Mouse (Mus musculus): Measurements from ENCODE around the gene Ankrd13a. TPM values are rescaled to one million over a fixed set of nuclear protein-coding genes. Genes with fewer than 3 reads are reported as not detected.

The Ankrd13a gene
- polyA plus RNA-seq, 1 experiment from 2014 or later = 28.5 TPM

- Histone ChIP-seq H3K27me3 (replicated peaks) (no peaks in the 10 kb centered on the region), H3K27ac (replicated peaks) (no peak overlapping the region), H3K4me2 (no peak overlapping the region), H3K36me3 (peaks cover 90% of the 10 kb centered on the region), H3K9me3 (no peaks in the 10 kb centered on the region), H3K9ac (no peak overlapping the region), H3K4me1 (peaks cover 22% of the 10 kb centered on the region), H3K4me3 (no peak overlapping the region)
- WGBS = 92% methylated on average over 6 of the region's 6 CpGs
- no peak for ATAC-seq (ENCODE audit: extremely low read depth, insufficient number of reproducible peaks, low FRiP score, low TSS enrichment)
These were observed 27.4 kb downstream of the Ankrd13a start for GRCm38 (mm10) chr5:114801841-114802240.

GRCm38 (mm10) chr5:114803231-114803630 lies 28.8 kb downstream of the Ankrd13a start:
- ATAC-seq (ENCODE audit: extremely low read depth, insufficient number of reproducible peaks, low FRiP score, low TSS enrichment) = no peak
- WGBS = 83% methylated on average over 13 of the region's 13 CpGs
- no peaks in the 10 kb centered on the region for H3K27me3 ChIP-seq (replicated peaks)
- H3K4me2 ChIP-seq = no peak overlapping the region
- no peak overlapping the region for H3K27ac ChIP-seq (replicated peaks)
- no peak overlapping the region for H3K4me3 ChIP-seq
- H3K36me3 ChIP-seq = peaks cover 81% of the 10 kb centered on the region
- no peaks in the 10 kb centered on the region for H3K9me3 ChIP-seq
- H3K9ac ChIP-seq = no peak overlapping the region
- peaks cover 32% of the 10 kb centered on the region for H3K4me1 ChIP-seq

GRCm38 (mm10) chr5:114804335-114804734 lies 29.9 kb downstream of the Ankrd13a start:
- Histone ChIP-seq H3K4me1 (peaks cover 37% of the 10 kb centered on the region), H3K9me3 (no peaks in the 10 kb centered on the region), H3K27ac (replicated peaks) (no peak overlapping the region), H3K4me2 (no peak overlapping the region), H3K36me3 (peaks cover 79% of the 10 kb centered on the region), H3K27me3 (replicated peaks) (no peaks in the 10 kb centered on the region), H3K9ac (no peak overlapping the region), H3K4me3 (no peak overlapping the region)
- no peak for ATAC-seq (ENCODE audit: extremely low read depth, insufficient number of reproducible peaks, low FRiP score, low TSS enrichment)
- WGBS = 91% methylated on average over 13 of the region's 13 CpGs

- Histone ChIP-seq H3K9ac (no peak overlapping the region), H3K27ac (replicated peaks) (peak overlapping the region; percentile 45; the same call in 1 of the 2 replicates), H3K27me3 (replicated peaks) (no peaks in the 10 kb centered on the region), H3K4me1 (peaks cover 42% of the 10 kb centered on the region), H3K9me3 (no peaks in the 10 kb centered on the region), H3K36me3 (peaks cover 78% of the 10 kb centered on the region), H3K4me3 (no peak overlapping the region), H3K4me2 (no peak overlapping the region)
- no peak for ATAC-seq (ENCODE audit: extremely low read depth, insufficient number of reproducible peaks, low FRiP score, low TSS enrichment)
- WGBS = 46% methylated on average over 3 of the region's 3 CpGs
These were observed 30.5 kb downstream of the Ankrd13a start for GRCm38 (mm10) chr5:114804958-114805357.

GRCm38 (mm10) chr5:114805436-114806350 lies 31.2 kb downstream of the Ankrd13a start:
- WGBS = 61% methylated on average over 15 of the region's 15 CpGs
- no peak for ATAC-seq (ENCODE audit: extremely low read depth, insufficient number of reproducible peaks, low FRiP score, low TSS enrichment)

GRCm38 (mm10) chr5:114806636-114807035 lies 32.2 kb downstream of the Ankrd13a start:
- 71% methylated on average over 8 of the region's 8 CpGs for WGBS
- no peaks in the 10 kb centered on the region for H3K27me3 ChIP-seq (replicated peaks)
- H3K9ac ChIP-seq = peak overlapping the region; percentile 62
- H3K27ac ChIP-seq (replicated peaks) = peak overlapping the region; percentile 91
- no peak for ATAC-seq (ENCODE audit: extremely low read depth, insufficient number of reproducible peaks, low FRiP score, low TSS enrichment)
- H3K36me3 ChIP-seq = peaks cover 64% of the 10 kb centered on the region
- H3K4me2 ChIP-seq = peak overlapping the region; percentile 56
- no peak overlapping the region for H3K4me3 ChIP-seq
- no peaks in the 10 kb centered on the region for H3K9me3 ChIP-seq
- peaks cover 42% of the 10 kb centered on the region for H3K4me1 ChIP-seq

More at GRCm38 (mm10) chr5:114805436-114806350, 31.2 kb downstream of the Ankrd13a start:
- peak overlapping the region; percentile 91 for H3K27ac ChIP-seq (replicated peaks)
- H3K27me3 ChIP-seq (replicated peaks) = no peaks in the 10 kb centered on the region
- peak overlapping the region; percentile 31 for H3K4me2 ChIP-seq
- no peaks in the 10 kb centered on the region for H3K9me3 ChIP-seq
- H3K4me1 ChIP-seq = peaks cover 42% of the 10 kb centered on the region
- peak overlapping the region; percentile 62 for H3K9ac ChIP-seq
- H3K36me3 ChIP-seq = peaks cover 71% of the 10 kb centered on the region
- H3K4me3 ChIP-seq = no peak overlapping the region

GRCm38 (mm10) chr5:114807063-114807462 lies 32.6 kb downstream of the Ankrd13a start:
- Histone ChIP-seq H3K4me3 (0 out of 2 replicates have a peak overlapping the region, but pooled peaks have one; percentile 3), H3K4me2 (peak overlapping the region; percentile 56), H3K4me1 (peaks cover 42% of the 10 kb centered on the region), H3K27me3 (replicated peaks) (no peaks in the 10 kb centered on the region), H3K9me3 (no peaks in the 10 kb centered on the region), H3K9ac (peak overlapping the region; percentile 62), H3K36me3 (peaks cover 60% of the 10 kb centered on the region), H3K27ac (replicated peaks) (peak overlapping the region; percentile 91)
- WGBS = 15% methylated on average over 9 of the region's 9 CpGs
- ATAC-seq (ENCODE audit: extremely low read depth, insufficient number of reproducible peaks, low FRiP score, low TSS enrichment) = no peak

GRCm38 (mm10) chr5:114807468-114807867 lies 33.0 kb downstream of the Ankrd13a start:
- no peak for ATAC-seq (ENCODE audit: extremely low read depth, insufficient number of reproducible peaks, low FRiP score, low TSS enrichment)

GRCm38 (mm10) chr5:114807893-114808292 lies 33.4 kb downstream of the Ankrd13a start:
- Histone ChIP-seq H3K36me3 (peaks cover 54% of the 10 kb centered on the region), H3K27ac (replicated peaks) (peak overlapping the region; percentile 91), H3K9ac (no peak overlapping the region), H3K4me2 (peak overlapping the region; percentile 56), H3K27me3 (replicated peaks) (no peaks in the 10 kb centered on the region), H3K4me3 (no peak overlapping the region), H3K4me1 (peaks cover 47% of the 10 kb centered on the region), H3K9me3 (no peaks in the 10 kb centered on the region)
- ATAC-seq (ENCODE audit: extremely low read depth, insufficient number of reproducible peaks, low FRiP score, low TSS enrichment) = no peak
- 63% methylated on average over 6 of the region's 6 CpGs for WGBS

More at GRCm38 (mm10) chr5:114807468-114807867, 33.0 kb downstream of the Ankrd13a start:
- Histone ChIP-seq H3K9me3 (no peaks in the 10 kb centered on the region), H3K4me2 (peak overlapping the region; percentile 56), H3K27me3 (replicated peaks) (no peaks in the 10 kb centered on the region), H3K27ac (replicated peaks) (peak overlapping the region; percentile 91), H3K4me1 (peaks cover 42% of the 10 kb centered on the region), H3K36me3 (peaks cover 56% of the 10 kb centered on the region), H3K9ac (peak overlapping the region; percentile 62), H3K4me3 (0 out of 2 replicates have a peak overlapping the region, but pooled peaks have one; percentile 3)
- WGBS = 11% methylated on average over 8 of the region's 8 CpGs

GRCm38 (mm10) chr5:114808385-114808784 lies 33.9 kb downstream of the Ankrd13a start:
- Histone ChIP-seq H3K9me3 (no peaks in the 10 kb centered on the region), H3K4me3 (no peak overlapping the region), H3K4me2 (no peak overlapping the region), H3K4me1 (peaks cover 48% of the 10 kb centered on the region), H3K27ac (replicated peaks) (0 out of 2 replicates have a peak overlapping the region, but pooled peaks have one; percentile 5), H3K27me3 (replicated peaks) (no peaks in the 10 kb centered on the region), H3K9ac (no peak overlapping the region), H3K36me3 (peaks cover 50% of the 10 kb centered on the region)
- WGBS = 71% methylated on average over 8 of the region's 8 CpGs
- no peak for ATAC-seq (ENCODE audit: extremely low read depth, insufficient number of reproducible peaks, low FRiP score, low TSS enrichment)

- peaks cover 41% of the 10 kb centered on the region for H3K36me3 ChIP-seq
- no peak overlapping the region for H3K27ac ChIP-seq (replicated peaks)
- H3K27me3 ChIP-seq (replicated peaks) = no peaks in the 10 kb centered on the region
- ATAC-seq (ENCODE audit: extremely low read depth, insufficient number of reproducible peaks, low FRiP score, low TSS enrichment) = no peak
- no peaks in the 10 kb centered on the region for H3K9me3 ChIP-seq
- peaks cover 48% of the 10 kb centered on the region for H3K4me1 ChIP-seq
- H3K4me3 ChIP-seq = no peak overlapping the region
- 73% methylated on average over 10 of the region's 10 CpGs for WGBS
- no peak overlapping the region for H3K4me2 ChIP-seq
- no peak overlapping the region for H3K9ac ChIP-seq
These were observed 34.8 kb downstream of the Ankrd13a start for GRCm38 (mm10) chr5:114809181-114809756.
